Mouse (Mus musculus) lung, postnatal 4 days (tissue): ENCODE measurements around the gene Isoc2a.

ENCODE experiments used
- DNase-seq, 2 experiments: peaks; one replicate each; pipeline ENCODE4 v3.0.0; 2021

Gene Isoc2a

DNA sequence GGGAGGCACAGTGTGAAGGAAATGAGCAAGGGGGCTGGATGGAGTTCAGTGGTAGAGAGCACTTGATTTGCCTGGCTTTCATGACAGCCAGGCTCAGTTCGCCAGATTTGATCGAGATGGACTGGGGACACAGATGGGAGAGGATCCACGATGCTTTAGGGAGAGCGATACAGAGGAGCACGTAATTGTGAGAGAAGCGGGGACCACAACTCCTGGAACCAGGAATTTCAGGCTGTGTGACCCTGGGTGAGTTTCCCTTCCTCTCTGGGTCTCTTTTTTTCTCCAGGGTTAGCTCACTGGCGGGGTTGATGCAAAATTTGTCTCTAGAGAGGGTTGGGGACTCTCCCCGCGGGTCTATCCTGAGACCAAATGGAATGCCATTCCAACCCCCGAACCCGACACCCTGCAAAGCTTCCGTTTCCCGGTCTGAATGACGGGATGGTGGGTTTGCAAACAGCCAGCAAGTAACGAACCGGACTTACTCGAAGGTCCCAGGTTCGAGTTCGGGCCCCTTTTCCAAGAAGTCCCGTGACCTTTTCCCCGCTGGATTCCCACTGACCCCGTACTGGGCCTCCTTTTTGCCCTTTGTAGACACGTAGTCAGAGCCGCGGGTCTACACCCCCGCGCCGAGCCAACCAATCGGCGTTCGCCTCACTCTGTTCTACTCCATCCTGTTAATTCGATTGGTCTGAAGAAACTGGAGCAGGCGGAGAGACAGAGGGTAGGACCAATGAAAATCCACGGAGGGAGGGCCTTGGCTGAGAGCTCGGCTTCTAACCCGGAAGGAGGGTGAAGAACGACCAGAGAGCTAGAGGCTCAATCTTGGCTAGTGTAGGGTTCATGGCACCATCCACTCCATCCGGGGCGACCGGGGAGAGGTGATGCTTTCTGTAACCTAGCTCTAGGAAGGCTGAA is 11.1 kb upstream of the Isoc2a start:
- peak; percentile 97 to 98 for DNase-seq

DNA sequence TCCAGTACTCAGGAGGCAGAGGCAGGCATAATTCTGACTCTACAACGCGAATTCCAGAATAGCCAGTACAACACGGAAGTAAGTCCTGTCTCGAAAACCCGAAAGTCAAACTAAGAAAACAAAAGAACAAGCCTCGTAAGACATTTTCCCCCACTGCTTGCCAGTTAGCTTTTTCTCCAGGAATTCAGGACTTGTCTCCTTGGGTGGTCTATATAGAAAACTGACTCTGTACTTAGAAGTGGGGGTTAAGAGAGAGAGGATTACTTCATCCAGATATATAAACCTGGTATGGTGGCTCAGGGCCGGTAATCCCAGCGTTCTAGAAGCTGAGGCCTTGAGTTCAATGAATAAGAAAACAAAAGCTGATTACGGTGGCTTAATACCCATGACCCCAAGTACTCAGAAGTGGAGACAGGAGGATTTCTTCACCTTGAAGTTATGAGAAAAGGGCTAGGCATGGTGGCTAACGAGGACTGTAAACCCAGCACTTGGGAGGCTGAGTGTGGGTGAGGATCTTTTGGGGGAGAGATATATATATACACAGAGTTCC is 10.2 kb upstream of the Isoc2a start:
- DNase-seq = no peak

DNA sequence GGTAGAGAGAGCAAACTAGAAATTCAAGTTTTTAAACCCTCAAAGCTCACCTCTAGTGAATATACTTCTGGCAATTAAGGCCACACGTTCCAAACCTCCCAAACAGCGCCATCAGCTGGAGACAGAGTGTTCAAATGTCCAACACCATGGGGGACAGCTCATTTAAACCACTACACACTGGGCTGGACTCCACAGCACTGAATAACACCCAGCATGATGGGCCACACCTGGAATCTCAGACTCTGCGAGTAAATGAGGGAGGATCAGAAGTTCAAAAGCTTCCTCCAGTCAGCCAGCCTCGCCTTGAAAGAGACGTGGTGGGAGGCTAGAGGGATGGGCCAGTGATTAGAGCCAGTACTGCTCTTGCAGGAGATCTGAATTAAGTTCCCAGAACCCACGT is 6.8 kb upstream of the Isoc2a start, which contains the start of gene Isoc2b:
Gene Isoc2b, minus strand, starts transcription at position 126 of the 400 bp plus-strand sequence.
- no peak for DNase-seq

DNA sequence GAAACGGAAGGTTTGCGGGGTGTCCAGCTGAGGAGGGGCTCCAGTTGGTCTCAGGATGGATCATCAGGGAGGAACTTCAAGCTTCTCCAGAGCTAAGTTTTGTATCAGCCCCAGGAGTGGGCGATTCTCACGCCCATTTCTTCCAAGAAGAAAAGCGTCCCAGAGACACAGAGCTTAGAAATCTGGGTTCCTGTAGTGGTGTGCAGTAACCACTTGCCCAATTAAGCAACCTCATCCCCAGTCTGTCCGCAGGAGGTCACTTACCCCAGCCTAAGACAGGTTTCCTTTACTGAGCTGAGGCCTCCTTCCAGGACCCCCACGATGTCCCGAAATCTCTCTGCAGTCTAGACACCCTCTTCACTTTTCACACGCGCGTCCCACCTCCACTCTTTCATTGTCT is 273 bp downstream of the Isoc2a start:
- no peak for DNase-seq

DNA sequence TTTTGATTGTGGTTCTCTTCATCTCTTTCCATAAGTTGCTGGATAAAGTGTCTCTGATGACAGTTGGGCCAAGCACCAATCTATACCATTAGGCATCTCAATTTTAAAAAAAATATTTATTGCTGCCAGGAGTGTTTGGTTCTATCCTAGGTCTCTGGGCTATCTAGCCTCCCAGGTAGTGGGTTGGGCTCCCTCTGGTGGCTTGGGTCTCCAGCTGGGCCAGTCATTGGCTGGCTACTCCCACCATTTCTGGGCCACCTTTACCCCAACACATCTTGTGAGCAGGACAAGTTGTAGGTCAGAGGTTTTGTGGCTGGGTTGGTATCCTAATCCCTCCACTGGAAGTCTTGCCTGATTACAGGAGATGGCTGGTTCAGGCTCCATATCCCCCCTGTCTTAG is 1.2 kb downstream of the Isoc2a start:
- DNase-seq = peak; percentile 21 to 38

DNA sequence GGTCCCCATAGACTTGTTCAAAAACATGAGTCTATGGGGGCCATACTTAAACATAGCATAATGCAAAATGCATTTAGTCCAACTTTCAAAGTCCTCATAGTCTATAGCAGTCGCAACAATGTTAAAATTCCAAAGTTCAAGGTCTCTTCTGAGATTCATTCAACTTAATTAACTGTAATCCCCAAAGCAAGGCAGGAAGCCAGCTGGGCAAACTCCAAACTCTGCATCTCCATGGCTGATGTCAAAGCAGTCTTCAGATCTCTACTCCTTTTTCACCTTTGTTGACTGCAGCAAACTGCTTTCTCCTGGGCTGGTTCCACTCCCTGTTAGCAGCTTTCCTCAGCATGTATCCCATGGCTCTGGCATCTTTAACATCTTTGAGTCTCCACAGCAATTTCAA is 2.1 kb downstream of the Isoc2a start:
- DNase-seq = peak in 1 of 2 experiments; percentile 4

DNA sequence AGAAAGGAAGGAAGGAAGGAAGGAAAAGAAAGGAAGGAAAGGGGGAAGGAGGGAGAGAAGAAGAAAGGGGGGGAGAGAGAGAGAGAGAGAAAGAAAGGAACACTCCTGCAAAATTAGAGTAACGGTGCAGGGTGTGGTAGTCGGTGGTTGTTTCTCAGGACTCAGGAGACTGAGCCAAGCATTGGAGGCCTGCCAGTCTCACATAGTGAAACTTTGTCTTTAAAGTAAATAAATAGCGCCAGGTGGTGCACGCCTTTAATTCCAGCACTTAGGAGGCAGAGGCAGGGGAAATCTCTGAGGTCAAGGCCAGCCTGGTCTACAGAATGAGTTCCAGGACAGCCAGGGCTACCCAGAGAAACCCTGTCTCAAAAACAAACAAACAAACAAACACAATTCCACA is 9.7 kb downstream of the Isoc2a start:
- DNase-seq = no peak

DNA sequence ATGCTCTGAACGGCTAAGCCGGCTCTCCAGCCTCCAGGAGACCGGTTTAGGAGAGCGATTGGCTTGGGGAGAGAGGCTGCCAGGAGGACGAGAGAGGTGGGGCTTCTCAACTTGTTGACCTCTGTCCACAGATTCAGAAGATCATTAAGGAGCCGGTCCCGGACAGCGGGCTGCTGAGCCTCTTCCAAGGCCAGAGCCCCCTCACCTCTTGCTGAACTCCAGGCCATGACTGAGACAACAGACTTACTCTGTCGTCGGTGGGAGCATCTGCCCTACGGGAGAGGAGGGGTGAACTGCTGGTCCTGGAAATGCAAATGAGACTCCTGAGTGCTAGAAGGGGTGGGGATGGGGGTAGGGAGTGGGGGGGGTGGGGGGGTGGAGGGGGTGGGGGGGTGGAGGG is 18.2 kb downstream of the Isoc2a start:
- no peak for DNase-seq

DNA sequence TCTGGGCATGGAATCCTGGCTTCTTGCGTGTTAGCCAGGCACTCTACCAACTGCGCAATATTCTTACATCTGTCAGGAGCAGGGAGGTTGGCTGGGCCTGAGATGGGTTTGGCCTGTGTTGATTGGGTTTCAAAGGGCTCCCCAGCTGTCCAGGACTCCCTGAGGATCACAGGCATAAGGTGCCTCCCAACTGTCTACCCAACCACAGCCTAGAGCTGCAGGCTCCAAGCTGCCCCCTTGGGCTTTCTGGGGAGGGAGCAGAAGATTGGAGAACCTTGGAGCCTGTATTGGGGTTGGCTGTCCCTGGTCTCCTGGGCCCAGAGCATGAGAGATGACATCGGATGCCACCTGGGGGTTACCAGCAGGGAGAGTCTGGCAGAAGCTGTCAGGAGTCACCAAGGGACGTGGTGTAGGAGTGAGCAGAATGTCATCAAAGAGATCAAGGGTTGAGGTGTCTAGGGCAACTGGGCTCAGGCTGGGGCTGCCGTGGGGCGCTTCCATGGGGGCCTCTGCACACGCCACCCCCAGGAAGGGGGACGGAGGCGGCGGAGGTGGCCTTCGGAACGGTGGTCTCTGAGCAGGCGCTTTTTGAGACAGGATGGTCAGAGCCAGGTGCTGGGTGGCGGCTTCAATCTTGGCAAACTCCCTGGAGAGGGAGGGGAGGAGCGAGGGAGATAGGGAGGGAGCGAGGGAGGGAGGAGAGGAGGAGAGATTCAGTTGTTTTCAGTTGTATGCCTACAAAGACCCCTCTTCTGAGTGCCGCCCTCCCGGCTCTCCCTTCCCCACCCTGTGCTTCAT is 22.1 kb downstream of the Isoc2a start:
- peak in 1 of 2 experiments; percentile 22 for DNase-seq

DNA sequence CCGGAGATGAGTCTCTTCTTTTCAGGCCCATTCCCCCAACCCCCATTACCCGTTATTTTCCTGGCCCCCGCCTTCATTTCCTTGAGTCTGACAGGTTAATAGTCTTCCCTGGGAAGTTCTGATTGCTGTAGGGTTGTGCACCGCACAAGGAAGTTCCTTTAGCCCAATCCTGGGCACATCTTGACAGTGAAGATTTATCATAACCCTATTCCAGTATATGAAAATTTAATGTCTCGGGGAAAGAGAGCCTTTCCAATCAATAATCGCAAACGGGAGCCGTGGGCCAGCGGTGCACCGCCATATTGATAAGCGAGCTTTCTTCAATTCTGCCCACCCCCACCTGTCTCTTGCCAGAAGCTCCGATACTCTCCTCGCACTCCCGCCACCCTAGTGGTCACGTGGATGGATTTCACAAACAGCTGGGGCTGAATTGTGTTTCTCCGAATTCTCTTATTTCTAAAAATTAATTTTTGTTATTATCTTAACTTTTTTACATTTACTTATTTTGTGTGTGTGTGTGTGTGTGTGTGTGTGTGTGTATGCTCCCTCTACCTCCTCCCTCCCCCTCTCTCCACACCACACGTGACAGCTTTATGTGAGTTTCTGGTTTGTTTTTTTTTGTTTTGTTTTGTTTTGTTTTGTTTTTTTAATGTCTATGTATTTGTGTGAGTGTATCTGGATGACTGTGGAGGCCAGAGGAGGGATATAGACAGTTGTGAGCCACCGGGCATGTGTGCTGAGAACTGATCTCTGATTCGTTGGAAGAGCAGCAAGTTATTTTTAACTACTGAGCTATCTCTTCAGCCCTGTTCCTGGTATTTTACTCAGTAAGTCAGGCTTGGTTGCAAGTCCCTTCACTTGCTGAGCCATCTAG is 22.9 kb downstream of the Isoc2a start:
- peak in 1 of 2 experiments; percentile 21 for DNase-seq

DNA sequence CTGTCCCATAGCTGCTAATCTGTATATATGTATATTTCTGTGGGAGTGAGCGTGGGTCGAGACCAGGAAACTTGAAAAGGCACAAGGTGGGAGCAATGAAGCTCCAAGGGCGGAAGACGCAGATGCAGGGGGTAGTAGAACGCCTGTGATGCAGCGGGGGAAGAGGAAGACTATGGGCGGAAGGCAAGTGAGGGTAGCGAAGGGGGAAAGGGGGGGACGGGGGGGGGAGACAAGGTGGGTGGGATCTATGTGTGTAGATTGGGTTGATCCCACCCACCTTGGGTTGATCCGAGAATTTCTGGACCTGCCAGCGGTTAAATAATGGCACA is 23.5 kb downstream of the Isoc2a start:
- peak in 1 of 2 experiments; percentile 1 for DNase-seq

DNA sequence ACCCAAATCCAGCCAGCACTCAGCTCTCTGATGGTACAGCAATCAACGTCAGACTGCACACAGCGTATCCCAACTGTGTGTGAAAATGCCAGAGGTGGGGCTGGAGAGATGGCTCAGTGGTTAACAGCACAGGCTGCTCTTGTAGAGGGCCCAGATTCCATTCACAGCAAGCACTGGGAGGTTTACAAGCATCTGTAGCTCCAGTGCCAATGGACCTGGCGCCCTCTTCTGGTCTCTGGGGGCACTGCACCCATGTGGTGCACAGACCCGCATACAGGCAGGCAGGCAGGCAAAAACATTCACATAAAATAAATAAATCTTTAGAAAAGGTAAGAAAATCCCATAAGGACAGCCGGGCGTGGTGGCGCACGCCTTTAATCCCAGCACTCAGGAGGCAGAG is 24.2 kb downstream of the Isoc2a start:
- DNase-seq = peak in 1 of 2 experiments; percentile 38

DNA sequence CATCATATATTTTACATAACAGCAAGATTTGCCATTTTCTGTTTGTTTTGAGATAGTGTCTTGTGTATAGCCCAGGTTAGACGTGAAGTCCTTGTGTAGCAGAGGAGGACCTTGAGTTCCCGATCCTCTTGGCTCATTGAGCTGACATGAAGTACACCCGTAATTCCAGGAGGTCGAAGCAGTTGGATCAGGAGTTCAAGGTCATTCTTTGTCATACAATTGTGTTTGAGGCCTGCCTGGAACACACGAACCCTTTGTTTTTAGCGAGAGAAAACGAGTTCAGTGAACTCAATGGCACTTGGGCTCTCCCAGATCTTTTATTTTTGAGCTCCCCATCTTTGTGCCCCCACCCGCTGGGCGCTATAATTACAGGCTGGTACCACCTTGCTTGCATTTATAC is 25.5 kb downstream of the Isoc2a start:
- DNase-seq = peak in 1 of 2 experiments; percentile 8

DNA sequence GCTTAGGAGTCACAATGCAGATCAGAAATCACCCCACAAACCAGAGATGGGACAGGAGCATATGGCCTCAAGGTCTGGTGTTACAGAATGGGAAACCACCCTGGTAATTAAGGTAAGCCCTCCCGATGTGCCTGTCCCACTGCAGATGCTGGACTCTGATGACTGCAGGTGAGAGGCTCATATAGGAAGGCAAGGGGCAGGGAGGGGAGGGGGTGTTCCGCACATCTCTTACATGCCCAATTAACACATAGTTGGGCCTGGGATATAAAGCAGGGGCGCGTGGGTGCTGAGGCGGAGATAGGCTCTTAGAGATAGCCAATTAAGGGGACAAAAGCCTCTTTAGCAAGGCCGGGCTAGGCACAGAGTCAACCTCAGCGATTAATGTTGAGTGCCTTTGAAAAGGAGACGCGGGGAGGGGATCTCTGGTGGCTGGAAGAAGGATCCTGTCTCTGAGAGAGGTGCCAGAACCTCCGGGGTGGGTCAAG is 29.6 kb downstream of the Isoc2a start, which contains the start of gene Gm36210:
Gene Gm36210, minus strand, starts transcription at position 51 of the 485 bp plus-strand sequence.
- DNase-seq = no peak

DNA sequence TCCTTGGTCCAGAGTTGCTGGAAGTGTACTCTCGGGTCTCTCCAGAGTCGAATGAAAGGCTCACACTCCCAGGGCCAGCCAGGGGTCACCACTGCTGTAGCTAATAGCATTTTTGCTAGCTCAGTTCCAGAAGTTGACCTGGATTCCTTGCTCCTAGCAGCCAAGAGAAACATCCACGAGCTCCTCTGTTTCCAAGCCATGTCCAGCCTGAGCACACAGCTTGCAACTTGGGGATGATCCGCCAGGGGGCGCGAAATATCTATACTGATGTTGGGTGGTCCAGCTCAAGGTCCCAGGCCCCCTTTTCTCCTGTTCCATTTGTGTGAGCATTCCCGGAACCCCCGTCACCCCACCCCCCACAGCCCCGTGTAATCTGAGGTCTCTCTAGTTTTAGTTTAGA is 34.6 kb downstream of the Isoc2a start:
- peak; percentile 59 to 71 for DNase-seq

DNA sequence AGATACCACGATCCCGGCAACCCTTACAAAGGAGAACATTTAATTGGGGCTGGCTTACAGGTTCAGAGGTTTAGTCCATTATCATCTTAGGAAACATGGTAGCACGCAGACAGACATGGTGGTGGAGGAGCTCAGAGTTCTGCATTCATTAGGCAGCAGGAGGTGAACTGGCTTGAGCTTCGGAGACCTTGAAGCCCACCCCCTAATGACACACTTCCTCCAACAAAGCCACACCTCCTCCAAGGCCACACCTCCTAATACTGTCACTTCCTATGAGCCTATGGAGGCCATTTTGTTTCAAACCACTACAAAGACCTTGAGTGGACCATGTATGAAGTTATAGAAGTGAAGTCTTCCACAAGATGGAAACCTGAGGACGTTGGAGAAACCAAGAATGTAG is 35.3 kb downstream of the Isoc2a start:
- DNase-seq = no peak

DNA sequence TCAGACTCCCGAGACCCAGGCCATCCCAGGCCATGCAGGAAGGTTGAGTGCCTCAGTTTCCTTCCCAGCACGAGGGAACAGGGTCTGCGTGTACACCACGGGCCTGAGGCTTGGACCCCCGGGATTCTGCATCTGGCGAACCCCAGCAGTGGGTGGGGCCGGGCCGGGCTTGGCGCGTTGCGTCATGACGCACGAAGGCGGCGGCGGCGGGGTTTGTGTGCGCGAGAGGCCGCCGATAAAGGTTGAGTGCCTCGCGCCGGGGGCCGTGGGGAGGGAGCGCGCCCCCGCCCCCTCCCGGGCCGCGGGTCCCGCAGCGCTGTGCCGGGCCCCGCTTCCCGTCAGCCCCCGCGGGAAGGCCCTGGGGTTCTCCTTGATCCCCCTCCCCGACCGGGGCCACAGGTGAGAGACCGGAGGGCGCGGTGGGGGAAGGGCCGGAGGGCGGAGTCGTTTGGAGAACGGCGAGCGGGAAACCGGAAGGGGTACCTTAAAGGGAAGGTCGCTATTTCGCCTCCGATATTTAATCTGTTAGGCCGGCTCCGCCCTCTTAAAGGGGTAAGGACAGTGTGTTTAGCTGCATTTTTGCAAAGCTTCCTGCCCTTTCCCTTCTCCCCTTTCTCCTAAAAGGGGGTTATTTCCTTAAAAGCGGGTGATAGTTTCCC is 38.2 kb downstream of the Isoc2a start, which contains the start of gene Zfp628:
Gene Zfp628, plus strand, starts transcription at position 211 of the 659 bp plus-strand sequence.
- DNase-seq = peak; percentile 95

DNA sequence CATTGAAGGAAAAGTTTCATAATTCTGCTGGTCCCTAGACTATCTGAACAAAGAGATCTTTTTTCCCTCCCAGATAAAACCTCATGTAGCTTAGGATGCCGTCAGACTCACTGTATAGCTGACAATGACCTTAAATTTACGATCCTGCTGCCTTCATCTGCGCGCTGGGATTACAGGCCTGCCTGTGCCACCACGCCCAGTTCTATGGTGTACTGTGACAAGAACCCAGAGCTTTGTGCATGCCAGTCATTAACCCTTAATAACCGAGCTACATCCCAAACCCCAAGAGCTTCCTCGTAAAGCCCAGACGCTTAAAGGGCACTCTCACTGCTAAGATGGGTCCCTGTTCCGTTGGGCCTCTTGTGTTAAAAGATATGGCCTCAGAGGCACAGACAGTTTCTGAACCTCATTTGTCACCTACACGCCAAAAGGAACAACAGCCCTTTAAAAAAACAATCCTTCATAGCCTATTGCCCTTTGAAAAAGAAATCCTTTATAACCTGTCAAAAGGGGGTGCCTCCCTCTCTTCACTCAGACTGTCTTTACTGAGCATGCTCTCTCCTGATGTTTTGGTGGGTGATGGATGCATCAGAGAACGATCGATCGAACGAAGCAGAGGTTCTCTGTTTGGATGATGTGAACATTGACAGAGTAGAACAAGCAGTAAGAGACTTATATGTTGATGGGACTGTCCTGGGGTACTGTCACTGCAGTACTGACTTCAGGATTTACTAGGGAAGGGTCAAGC is 38.9 kb downstream of the Isoc2a start:
- peak in 1 of 2 experiments; percentile 47 for DNase-seq

DNA sequence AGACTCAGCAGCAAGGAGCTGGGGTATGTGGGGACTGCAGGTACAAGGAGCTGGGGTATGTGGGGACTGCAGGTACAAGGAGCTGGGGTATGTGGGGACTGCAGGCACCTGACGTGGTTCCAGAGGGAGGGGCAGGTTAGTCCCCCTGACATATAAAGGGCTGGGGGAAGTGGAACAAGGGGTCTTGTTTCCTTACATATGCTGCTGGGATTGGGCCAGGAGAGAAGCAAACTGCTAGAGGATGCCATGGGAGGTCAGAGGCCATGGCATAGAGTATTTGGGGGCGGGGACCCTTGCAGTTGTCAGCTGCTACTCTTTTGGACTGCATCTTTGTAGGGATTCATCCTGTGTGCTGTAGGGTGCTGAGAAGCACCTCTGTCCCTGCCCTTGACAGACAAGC is 40.5 kb downstream of the Isoc2a start:
- no peak for DNase-seq

DNA sequence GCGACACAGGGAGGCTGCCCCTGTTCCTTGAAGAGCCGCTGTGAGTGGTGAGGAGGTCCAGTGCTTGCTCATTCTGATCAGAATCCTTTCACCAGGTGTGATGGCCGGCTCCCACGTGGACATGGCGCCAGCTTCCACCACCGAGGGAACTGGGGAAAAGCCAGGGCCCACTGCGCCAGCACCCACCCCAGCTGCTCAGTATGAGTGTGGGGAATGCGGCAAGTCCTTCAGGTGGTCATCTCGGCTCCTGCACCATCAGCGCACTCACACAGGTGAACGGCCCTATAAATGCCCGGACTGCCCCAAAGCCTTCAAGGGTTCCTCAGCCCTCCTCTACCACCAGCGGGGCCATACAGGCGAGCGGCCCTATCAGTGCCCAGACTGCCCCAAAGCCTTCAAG is 41.7 kb downstream of the Isoc2a start:
- no peak for DNase-seq

DNA sequence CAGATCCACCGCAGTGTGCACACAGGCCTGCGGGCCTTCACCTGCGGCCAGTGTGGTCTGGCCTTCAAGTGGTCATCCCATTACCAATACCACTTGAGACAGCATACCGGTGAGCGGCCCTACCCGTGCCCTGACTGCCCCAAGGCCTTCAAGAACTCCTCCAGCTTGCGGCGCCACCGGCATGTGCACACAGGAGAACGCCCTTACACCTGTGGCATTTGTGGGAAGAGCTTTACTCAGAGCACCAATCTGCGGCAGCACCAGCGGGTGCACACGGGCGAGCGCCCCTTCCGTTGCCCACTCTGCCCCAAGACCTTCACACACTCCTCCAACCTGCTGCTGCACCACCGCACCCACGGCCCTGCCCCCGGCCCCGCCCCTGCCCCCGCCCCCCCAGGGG is 42.1 kb downstream of the Isoc2a start:
- DNase-seq = no peak
